Mouse (Mus musculus) ES-Bruce4 (cell line): ENCODE results near the gene Pdzrn3. TPM values are rescaled to one million over a fixed set of nuclear protein-coding genes. Genes with fewer than 3 reads are reported as not detected.

Experiments
- H3K27ac ChIP-seq: 2 replicates; pipeline ENCODE4 v1.5.1; 2012; ENCODE audit warnings: low read length, inconsistent platforms; ENCODE audit not compliant: insufficient read depth
- H3K27me3 ChIP-seq: 2 replicates; pipeline ENCODE4 v1.6.1; 2012; ENCODE audit warnings: mild to moderate bottlenecking, low read length, inconsistent platforms; ENCODE audit not compliant: control insufficient read depth, poor library complexity, insufficient read depth, severe bottlenecking
- H3K36me3 ChIP-seq: 2 replicates; pipeline ENCODE4 v1.6.1; 2012; ENCODE audit warnings: inconsistent platforms, mild to moderate bottlenecking, low read length, moderate library complexity; ENCODE audit not compliant: control insufficient read depth, poor library complexity, insufficient read depth, severe bottlenecking
- H3K4me1 ChIP-seq: one replicate; pipeline ENCODE4 v1.8.1; 2011; ENCODE audit warnings: low read length; ENCODE audit not compliant: control insufficient read depth, insufficient read depth
- H3K4me3 ChIP-seq: 2 replicates; pipeline ENCODE4 v1.5.1; 2011; ENCODE audit warnings: low read depth, mild to moderate bottlenecking, low read length
- H3K9ac ChIP-seq: 2 replicates; pipeline ENCODE4 v1.6.1; 2012; ENCODE audit warnings: low read depth, mild to moderate bottlenecking, inconsistent platforms; ENCODE audit not compliant: poor library complexity, severe bottlenecking
- H3K9me3 ChIP-seq: replicated peaks from 2 replicates; pipeline ENCODE4 v1.6.1; 2012; ENCODE audit warnings: mild to moderate bottlenecking, low read length, inconsistent platforms; ENCODE audit not compliant: control insufficient read depth, poor library complexity, insufficient read depth, severe bottlenecking
- CTCF ChIP-seq: IDR thresholded peaks from one replicate; pipeline ENCODE4 v1.8.1; 2011; ENCODE audit warnings: low read depth, low read length
- EP300 ChIP-seq: IDR thresholded peaks from 2 replicates; pipeline ENCODE4 v1.6.1; 2011; ENCODE audit warnings: low read depth, low read length; ENCODE audit not compliant: insufficient read depth
- POLR2A ChIP-seq: IDR thresholded peaks from one replicate; pipeline ENCODE4 v1.8.1; 2011; ENCODE audit warnings: low read length; ENCODE audit not compliant: insufficient read depth
- polyA plus RNA-seq: library from polyadenylated mRNA; stranded (reverse); fragments of >200 nt; gene quantifications from 2 replicates; pipeline ENCODE4 v1.2.4, GENCODE M21; 2011; ENCODE audit warnings: low read depth; ENCODE audit not compliant: missing spikeins, insufficient read depth, insufficient read length

Pdzrn3 gene
- polyA plus RNA-seq, 1 experiment = 3.1 TPM

- Histone ChIP-seq H3K36me3 (no peaks in the 10 kb centered on the region), H3K4me1 (no peaks in the 10 kb centered on the region), H3K4me3 (no peak overlapping the region), H3K27ac (no peak overlapping the region), H3K9me3 (no peaks in the 10 kb centered on the region), H3K9ac (no peak overlapping the region), H3K27me3 (no peaks in the 10 kb centered on the region)
- TF ChIP-seq POLR2A = no peak
- TF ChIP-seq CTCF = no peak
- no peak for TF ChIP-seq EP300
These were observed 178.8 kb downstream of the Pdzrn3 start for GRCm38 (mm10) chr6:101198943-101199298.

- TF ChIP-seq POLR2A = no peak
- no peak overlapping the region for H3K27ac ChIP-seq
- no peaks in the 10 kb centered on the region for H3K4me1 ChIP-seq
- H3K4me3 ChIP-seq = peak overlapping the region; percentile 3; the same call in 1 of the 2 replicates
- H3K9me3 ChIP-seq = no peaks in the 10 kb centered on the region
- no peaks in the 10 kb centered on the region for H3K36me3 ChIP-seq
- H3K9ac ChIP-seq = no peak overlapping the region
- no peaks in the 10 kb centered on the region for H3K27me3 ChIP-seq
These were observed 179.3 kb downstream of the Pdzrn3 start for GRCm38 (mm10) chr6:101198284-101198942.

- Histone ChIP-seq H3K27ac (no peak overlapping the region), H3K4me1 (no peaks in the 10 kb centered on the region), H3K4me3 (no peak overlapping the region), H3K36me3 (no peaks in the 10 kb centered on the region), H3K27me3 (no peaks in the 10 kb centered on the region), H3K9ac (no peak overlapping the region), H3K9me3 (no peaks in the 10 kb centered on the region)
- peak; percentile 15 for TF ChIP-seq CTCF
- TF ChIP-seq POLR2A = no peak
These were observed 180.1 kb downstream of the Pdzrn3 start for GRCm38 (mm10) chr6:101197642-101198041.

GRCm38 (mm10) chr6:101195891-101196290, 181.8 kb downstream of the Pdzrn3 start:
- H3K36me3 ChIP-seq = no peaks in the 10 kb centered on the region
- no peak overlapping the region for H3K4me3 ChIP-seq
- H3K9ac ChIP-seq = no peak overlapping the region
- H3K27me3 ChIP-seq = no peaks in the 10 kb centered on the region
- no peaks in the 10 kb centered on the region for H3K9me3 ChIP-seq
- TF ChIP-seq CTCF (no peak), POLR2A (no peak), EP300 (no peak)
- no peaks in the 10 kb centered on the region for H3K4me1 ChIP-seq
- H3K27ac ChIP-seq = no peak overlapping the region

- Histone ChIP-seq H3K4me3 (no peak overlapping the region), H3K27me3 (no peaks in the 10 kb centered on the region), H3K9me3 (no peaks in the 10 kb centered on the region), H3K36me3 (no peaks in the 10 kb centered on the region), H3K27ac (no peak overlapping the region), H3K4me1 (no peaks in the 10 kb centered on the region), H3K9ac (no peak overlapping the region)
- TF ChIP-seq CTCF = no peak
- TF ChIP-seq POLR2A = no peak
- no peak for TF ChIP-seq EP300
These were observed 183.2 kb downstream of the Pdzrn3 start for GRCm38 (mm10) chr6:101194386-101194925.

GRCm38 (mm10) chr6:101191576-101191975, 186.1 kb downstream of the Pdzrn3 start:
- no peaks in the 10 kb centered on the region for H3K36me3 ChIP-seq
- no peaks in the 10 kb centered on the region for H3K9me3 ChIP-seq
- TF ChIP-seq CTCF = no peak
- TF ChIP-seq POLR2A = no peak
- no peak for TF ChIP-seq EP300
- no peaks in the 10 kb centered on the region for H3K4me1 ChIP-seq
- H3K27ac ChIP-seq = no peak overlapping the region
- H3K4me3 ChIP-seq = no peak overlapping the region
- H3K9ac ChIP-seq = no peak overlapping the region
- no peaks in the 10 kb centered on the region for H3K27me3 ChIP-seq
